Mouse (Mus musculus) spleen, adult 2 months (tissue): ENCODE measurements around the gene BC024978.

Experiments used
- CTCF ChIP-seq: fragments of 200-500 bp; IDR thresholded peaks from 2 replicates; pipeline ENCODE4 v1.5.1; 2011; ENCODE audit warnings: mild to moderate bottlenecking, inconsistent platforms; ENCODE audit not compliant: insufficient read depth, insufficient read length, insufficient replicate concordance; ENCODE audit errors: extremely low read depth
- POLR2A ChIP-seq: fragments of 200-500 bp; IDR thresholded peaks from 2 replicates; pipeline ENCODE4 v1.6.1; 2011; ENCODE audit warnings: low read depth, low read length, inconsistent platforms

DNA sequence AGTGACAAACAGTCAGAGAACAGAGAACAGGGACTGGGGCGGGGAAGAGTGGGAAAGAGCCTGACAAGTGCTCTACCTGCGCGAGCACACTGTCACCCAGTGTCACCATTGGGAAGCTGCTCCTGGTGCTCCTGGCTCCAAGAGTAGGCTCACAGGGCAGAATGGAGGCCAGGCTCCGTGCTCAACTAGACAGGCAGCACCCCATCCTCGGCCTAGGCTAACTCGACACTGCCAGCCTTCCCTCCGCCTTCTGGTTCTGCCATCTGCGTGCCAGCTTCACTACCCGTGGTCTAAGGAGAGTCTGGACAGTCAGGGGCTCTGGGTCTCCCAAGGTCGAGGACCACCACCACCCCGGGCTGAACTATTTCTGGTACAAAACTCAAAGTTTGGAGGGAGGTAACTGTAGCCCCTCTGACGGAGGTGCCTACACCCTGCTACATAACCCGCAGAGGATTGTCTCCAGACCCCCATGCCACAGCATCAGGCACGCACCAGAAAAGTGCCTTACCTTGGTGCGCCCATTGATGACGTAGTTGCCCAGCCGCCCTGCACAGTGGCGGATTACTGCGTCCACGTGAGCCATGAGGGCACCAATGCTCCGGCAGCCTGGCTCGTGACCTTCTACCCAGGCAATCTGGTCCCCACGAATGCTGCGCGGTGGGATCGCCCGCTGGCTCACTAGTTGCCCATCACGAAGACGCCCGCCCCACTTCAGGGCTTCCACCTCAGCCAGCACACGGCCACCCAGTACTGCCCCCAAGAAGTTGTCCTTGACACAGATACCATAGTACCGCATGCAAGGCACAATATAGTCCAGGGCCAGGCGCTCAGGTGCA is 31.3 kb upstream of the BC024978 start:
- TF ChIP-seq CTCF (no peak), POLR2A (no peak)
